Mouse (Mus musculus) right cerebral cortex, postnatal 10 days (tissue): ENCODE measurements around the gene Mboat1.
A peak's percentile ranks its signal among the peaks of the same experiment; 100 is the strongest.

ENCODE experiments used
- DNase-seq, 2 experiments: peaks; one replicate each; pipeline ENCODE4 v3.0.0; 2021; ENCODE audit warnings: low spot score in 2 of 2

Mboat1 gene

DNA sequence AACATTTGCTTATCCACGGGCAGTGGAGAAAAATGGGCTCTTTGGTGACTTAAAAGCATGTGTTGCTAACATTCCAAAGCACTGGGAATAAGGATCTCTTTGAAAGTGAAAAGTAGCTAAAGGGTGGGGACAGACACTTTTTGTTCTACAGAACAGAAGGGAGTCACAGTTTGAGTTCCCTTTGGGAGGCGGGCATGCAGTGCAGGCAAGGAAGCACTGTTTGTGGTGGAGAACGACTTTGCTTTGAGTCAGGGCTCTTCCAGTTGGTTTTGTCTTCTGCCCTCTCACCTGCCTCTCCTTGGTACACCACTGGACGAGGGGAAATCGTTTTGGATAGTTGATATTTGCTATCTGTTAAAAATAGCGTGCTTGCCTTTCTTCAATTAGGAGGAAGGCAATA lies 49.7 kb downstream of the Mboat1 start:
- DNase-seq, result no peak

DNA sequence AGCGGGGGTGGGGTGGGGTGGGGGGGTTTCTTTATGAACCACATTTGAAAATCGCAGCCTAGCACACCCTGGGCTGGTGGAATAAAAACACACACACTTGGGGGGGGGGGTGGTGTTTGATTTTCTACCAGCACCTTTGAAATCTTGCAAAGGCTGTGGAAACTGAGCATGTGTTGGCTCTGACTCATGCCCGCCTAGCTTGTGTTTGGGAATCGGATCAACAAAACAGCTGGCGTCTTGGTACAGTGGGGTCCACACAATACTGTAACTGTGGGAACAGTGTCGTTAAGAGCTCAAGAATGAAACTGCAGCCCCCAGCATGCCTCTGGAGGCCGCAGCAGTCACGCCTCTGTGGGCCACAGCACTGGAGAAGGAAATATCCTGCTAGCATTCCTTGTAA lies 50.2 kb downstream of the Mboat1 start:
- peak; percentile 63 to 73 for DNase-seq

DNA sequence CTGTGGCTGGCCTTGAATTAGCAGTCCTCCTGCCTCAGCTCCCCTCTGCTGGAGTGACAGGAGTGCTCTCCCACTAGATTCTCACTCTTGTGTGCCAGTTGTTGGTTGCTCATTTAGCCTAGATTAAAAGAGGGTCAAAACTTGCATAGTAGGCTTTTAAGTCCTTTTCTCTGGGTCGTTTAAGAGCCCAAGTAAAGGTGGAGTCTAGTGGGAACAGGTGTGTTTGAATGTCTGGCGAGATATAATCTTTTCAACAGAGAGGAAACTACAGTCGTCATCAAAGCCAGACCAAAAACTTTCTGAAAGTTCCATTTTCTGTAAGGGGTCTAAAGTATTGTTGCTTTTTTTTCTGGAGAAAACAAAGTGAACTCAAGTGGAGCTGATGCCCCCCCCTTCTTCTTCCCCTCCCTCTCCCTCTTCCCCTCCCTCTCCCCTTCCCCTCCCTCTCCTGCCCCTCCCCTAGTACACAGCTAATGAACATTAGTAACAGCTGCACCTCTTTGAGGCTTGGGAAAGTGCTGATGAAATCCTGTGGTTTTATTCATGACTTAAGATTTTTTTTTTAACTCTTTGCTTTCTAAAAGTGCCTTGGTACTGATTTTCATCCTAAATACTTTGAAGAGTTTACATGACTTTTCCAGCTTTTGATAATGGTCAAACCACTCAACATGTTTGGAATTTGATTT lies 55.9 kb downstream of the Mboat1 start:
- no peak for DNase-seq

GRCm38 (mm10) chr13:30193363-30193762 lies 57.1 kb downstream of the Mboat1 start:
- no peak for DNase-seq

DNA sequence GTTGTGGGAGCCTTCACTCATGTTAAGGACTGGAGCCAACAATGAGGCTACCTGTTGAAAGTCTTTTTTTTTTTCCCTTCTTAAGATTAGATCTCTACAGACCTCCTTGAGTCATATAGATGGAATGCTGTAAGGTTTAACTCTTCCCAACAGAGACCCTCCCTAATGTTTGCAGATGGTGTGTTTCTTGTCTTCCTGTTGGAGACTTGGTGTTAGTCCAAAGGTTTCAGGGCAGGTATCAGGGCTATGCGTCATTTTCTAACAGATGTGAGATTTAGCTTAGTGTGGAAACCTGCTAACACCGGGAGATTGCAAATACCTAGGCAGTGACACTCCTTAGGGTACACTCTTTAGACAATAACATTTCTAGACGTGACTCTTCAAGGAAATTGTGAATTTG lies 58.5 kb downstream of the Mboat1 start:
- DNase-seq, result no peak

DNA sequence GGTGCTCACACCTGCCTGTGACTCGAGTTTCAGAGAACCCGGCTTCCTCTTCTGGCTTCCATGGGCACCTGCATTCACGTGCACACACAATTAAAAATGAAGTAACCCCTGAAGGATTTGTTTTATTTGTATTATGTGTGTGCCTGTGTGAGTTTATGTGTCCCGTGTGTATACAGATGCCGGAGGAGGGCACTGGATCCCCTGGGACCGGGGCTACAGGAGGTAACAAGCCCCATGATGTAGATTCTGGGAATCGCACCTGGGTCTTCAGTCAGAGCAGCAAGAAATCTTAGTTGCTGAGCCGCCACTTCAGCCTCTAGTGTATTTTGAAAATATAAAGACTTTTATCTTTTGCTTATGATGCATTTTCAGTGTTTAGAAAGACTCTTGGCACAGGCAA lies 60.4 kb downstream of the Mboat1 start:
- no peak for DNase-seq

DNA sequence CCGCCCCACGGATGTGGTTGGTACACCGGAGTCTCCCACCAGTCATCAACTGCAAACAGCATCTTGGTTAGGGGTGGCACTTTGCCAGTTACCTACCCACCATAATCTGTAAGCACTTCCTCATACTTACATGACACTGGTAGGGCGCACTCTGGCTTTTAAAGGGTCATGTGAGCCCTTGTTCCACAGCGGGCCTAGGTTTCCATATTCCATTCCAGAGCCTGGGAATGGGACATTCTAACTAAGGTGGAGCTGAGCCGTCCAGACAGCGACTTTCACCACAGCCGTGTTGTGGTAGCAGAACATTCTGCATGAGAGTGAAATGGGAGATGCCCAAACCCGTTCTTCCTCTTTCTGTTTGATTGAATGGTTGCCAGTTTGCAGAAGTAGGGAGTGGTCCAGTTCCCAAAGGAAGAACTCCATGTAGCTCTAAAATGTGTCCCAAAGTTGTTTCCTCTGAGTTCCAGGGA lies 61.8 kb downstream of the Mboat1 start:
- no peak for DNase-seq

GRCm38 (mm10) chr13:30199821-30200220 lies 63.5 kb downstream of the Mboat1 start:
- DNase-seq, result no peak

- no peak for DNase-seq
Measured at GRCm38 (mm10) chr13:30200737-30201136, 64.4 kb downstream of the Mboat1 start.

GRCm38 (mm10) chr13:30203018-30203417 lies 66.7 kb downstream of the Mboat1 start:
- DNase-seq, result no peak

DNA sequence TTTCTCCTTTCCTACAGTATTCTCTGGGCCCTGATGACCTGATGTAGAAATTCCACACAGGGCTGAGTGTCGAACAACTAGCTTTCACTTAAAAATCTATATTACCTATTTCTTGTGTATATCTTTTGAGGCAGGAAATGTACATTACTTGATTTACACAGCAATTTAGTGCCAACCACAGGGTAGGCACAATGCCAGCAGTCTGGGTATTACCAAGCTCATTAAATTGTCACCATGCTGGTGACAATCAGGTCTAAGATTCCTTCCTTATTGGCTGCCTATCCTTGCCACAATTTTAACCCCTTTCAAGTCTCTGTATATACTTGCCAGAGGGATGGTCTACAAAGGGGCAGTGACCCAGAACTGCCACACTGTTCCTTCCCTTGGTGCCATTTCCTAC lies 71.9 kb downstream of the Mboat1 start:
- no peak for DNase-seq

DNA sequence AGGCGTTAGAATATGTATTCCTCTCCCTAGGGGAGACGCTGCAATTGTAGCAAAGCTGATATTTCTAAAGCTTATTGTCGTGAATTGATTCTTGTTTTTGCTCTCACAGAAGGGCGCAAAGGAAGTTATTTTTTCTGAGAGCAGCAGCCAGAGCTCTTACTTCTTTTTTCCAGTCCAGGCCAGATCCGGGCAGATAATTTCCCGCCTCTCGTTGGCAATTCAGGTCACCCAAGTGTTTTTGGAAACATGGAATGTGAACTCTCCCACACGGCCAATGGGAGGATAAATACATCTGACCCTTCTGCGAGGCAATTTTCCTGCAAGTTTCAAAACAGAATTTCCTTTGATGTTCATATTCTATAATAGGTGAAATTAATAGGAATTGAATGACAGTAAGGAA lies 77.0 kb downstream of the Mboat1 start:
- no peak for DNase-seq

DNA sequence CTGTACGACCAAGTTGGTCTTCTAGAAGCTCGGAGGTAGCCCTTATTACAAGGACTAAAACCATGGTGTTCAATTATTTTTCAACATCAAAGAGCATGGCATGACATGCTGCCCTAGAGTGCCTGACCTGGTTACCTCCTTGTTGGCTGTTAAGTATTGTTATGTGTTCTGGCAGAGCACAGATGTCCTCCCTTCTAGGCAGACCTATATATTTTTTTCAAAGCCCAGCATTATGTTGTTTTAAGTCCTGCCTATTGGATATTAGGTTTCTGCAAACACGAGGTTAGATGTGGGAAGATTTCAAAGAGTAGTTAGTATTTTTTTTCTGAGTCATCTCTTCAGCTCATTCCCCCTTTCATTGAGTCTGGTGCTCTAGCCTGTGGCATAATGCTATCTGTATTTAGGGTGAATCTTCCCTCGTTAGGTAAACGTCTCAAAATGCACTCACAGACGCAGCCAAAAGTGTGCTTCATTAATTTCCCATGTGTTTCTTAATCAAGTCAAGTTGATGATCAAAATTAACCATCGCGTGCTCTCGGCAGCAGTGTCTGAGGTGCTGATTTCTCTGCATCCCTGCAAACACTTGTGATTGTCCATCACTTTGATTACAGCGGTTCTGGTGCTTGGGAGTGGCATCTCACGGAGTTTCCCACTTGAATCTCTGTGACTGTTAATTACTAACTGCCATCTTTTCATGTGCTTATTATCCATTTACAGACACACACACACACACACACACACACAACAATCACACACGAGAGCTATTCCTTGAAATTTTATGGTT lies 81.5 kb downstream of the Mboat1 start:
- no peak for DNase-seq

GRCm38 (mm10) chr13:30219597-30219996 lies 83.3 kb downstream of the Mboat1 start:
- DNase-seq, result no peak

GRCm38 (mm10) chr13:30221316-30221715 lies 85.0 kb downstream of the Mboat1 start:
- no peak for DNase-seq

- no peak for DNase-seq
Measured at GRCm38 (mm10) chr13:30224114-30224513, 87.8 kb downstream of the Mboat1 start.

GRCm38 (mm10) chr13:30224659-30225058 lies 88.4 kb downstream of the Mboat1 start:
- no peak for DNase-seq

GRCm38 (mm10) chr13:30228762-30229161 lies 92.5 kb downstream of the Mboat1 start:
- no peak for DNase-seq

DNA sequence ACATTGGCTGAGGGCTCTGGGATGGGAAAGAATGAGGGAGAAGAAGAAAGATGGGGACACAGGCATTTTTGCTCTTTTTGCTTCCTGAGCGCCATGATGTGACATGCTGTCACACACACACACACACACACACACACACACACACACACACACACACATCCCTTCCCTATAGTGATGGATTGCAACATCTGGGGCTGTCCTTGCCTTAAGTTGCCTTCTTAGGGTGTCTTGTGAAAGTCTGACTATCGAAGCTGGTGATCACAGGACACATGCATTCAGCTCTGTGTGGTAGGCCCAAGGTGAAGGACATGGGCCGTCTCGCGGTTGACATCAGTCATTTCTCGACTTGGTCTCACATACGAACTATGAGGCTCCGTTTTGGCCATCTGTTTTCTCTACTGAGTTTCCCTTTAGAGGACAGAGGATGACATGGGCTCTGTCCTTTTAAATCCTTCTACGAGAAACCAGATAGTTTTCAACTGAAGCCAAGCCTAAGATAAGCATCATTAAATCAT lies 93.4 kb downstream of the Mboat1 start:
- no peak for DNase-seq

DNA sequence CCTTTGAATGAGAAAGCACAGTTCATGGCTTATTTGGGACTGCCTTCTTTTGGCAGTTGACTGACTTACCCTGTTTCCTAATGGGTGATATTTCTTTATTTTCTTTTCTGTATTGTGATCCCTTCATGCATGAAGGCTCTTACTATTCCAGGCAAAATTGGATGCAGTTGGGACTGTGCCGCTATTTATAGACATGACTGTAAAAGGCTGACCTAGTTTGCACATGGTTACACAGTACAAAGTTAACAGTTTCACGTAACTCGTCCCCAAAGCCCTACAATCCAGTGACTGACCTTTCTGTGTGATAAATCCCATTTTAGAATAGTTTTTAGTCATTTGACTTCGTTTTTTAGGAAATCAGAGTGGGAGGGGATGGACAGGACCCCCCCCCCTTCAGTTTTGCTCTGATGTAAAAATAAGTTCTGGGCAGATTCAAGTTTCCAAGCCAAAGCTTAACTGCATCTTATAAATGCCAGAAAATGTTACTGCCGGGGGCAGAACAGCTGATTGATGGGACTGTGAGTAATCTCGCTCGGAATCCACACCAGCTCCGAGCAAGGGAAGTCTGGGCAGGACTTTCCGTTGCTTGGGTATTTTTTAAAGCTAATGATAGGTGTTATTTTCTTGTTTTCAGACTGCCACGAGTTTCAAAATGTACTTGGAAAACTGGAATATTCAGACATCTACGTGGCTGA lies 98.9 kb downstream of the Mboat1 start:
- DNase-seq, result peak in 1 of 2 experiments; percentile 50

GRCm38 (mm10) chr13:30239396-30239795 lies 103.1 kb downstream of the Mboat1 start:
- no peak for DNase-seq

DNA sequence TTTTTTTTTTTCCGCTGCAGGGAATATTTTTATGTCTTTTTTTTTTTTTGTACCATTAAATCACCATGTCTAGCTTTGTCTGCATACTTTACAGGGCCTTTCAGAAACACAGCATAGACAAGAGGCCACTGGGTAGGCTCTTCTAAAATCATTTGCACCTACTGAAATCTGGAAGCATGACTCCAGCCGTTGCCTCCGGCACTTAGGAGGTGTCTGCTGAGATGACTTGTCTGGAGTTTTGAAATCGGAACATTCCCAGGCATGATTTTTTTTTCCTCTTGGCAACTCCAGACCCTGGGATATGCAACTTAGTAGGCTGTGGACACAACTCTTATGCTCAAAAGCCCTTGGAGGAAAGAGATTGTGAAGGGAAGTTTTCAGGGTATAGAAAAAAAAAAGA lies 109.3 kb downstream of the Mboat1 start:
- DNase-seq, result no peak
